Mouse (Mus musculus): ENCODE measurements around the gene Tecr. TPM values are rescaled to one million over a fixed set of nuclear protein-coding genes. Genes with fewer than 3 reads are reported as not detected.

Gene Tecr
- 253 TPM for total RNA-seq (2023)

GRCm38 (mm10) chr8:83607661-83608397 is at the start of gene Tecr, which contains the start of gene Dnajb1:
Gene Tecr (minus strand): TSS chr8:83607971.
Gene Dnajb1 (plus strand): TSS chr8:83608193.

GRCm38 (mm10) chr8:83652030-83652743 is 44.4 kb upstream of the Tecr start, which contains the start of gene Gipc1:
Gene Gipc1 (plus strand): TSS chr8:83652677.

DNA sequence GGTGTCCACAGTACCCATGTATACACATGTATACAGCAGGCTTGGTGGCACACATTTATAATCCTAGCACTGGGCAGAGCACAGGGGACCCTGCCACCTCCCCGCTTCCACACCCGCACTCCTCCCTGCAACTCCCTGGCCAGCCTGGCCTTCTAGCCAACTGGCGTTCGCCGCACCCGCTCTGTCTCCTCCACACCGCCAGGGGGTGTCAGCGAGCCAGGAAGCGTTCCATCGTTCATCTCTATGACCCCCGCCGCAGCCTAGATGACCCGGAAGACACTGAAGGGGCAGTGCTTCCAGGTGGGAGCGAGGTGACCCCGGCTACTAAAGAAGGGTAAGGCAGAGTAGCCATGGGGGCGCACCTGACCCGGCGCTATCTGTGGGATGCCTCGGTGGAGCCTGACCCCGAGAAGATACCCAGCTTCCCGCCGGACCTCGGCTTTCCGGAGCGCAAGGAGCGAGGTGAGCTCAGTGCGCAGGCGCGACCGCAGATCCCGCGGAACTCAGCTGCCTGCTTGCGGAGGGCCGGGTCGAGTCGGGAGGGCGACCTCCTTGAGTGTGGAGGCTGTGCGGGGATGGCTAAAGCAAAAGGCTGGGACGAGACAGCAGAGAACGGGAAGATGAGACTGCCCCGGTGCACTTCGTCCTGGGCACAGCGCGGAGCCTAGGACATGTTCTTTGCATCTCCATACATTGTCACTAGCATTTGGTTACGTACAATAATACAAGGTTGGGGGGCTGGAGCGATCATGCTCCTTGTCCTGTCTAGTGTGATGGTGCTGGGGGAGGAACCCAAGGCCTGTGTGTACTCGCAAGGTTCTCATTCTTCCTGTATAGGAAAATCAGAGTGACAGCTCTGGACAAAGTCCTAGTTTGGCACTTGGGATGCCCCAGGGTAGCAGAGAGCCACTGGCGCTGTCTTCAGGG is 41.0 kb downstream of the Tecr start, which contains the start of gene Ndufb7:
Gene Ndufb7 (plus strand): TSS at position 203 of the 927 bp plus-strand sequence.

DNA sequence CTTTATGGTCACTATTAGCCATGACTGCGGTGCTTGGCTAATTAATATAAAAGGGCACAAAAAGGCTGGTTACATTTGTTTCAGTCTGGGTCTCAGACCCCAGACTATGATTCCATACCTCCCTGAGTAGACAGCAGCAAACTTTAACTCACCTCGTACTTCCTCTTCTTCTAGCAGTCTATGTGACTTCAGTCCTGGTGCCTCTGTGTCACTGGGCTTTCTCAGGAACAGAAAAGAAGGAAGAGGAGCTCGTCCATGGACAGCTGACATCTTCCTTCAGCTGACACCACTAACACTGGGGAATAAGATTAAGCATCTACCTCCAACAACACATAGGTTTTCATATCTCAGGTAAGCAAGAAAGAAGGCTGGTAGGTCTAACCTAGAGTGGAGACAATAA is 72.0 kb downstream of the Tecr start, which contains the start of gene Olfr370:
Gene Olfr370 (plus strand): TSS at position 45 of the 400 bp plus-strand sequence.

Other genes starting within 250 kb of the Tecr start
- not detected for gene Clgn, start 218.1 kb downstream of the Tecr start, total RNA-seq (2023)
- gene Scoc, start 149.6 kb downstream of the Tecr start, total RNA-seq (2023) = 24.3 TPM
- not detected for gene Olfr370, start 72.2 kb downstream of the Tecr start, total RNA-seq (2023)
- 72.2 TPM for gene Ndufb7, start 41.3 kb downstream of the Tecr start, total RNA-seq (2023)
- 107 TPM for gene Dnajb1, start 222 bp upstream of the Tecr start, total RNA-seq (2023)
- gene Gipc1, start 44.7 kb upstream of the Tecr start, total RNA-seq (2023) = 21.5 TPM
- 2.8 TPM for gene Ptger1, start 58.7 kb upstream of the Tecr start, total RNA-seq (2023)
- gene Pkn1, start 91.2 kb upstream of the Tecr start, total RNA-seq (2023) = 297 TPM
- 71.0 TPM for gene Ddx39, start 107.2 kb upstream of the Tecr start, total RNA-seq (2023)
- gene Adgre5, start 133.4 kb upstream of the Tecr start, total RNA-seq (2023) = 1,098 TPM